Mouse (Mus musculus) midbrain, embryonic 14.5 days (tissue): ENCODE measurements around the gene Csnk2a2. TPM values are rescaled to one million over a fixed set of nuclear protein-coding genes. Genes with fewer than 3 reads are reported as not detected.

ENCODE experiments used
- ATAC-seq: fragments of 200-750 bp; cut with Nextera tagmentation; 2 replicates; pipeline ENCODE4 v1.8.0; 2017; ENCODE audit warnings: moderate number of reproducible peaks, moderate library complexity; ENCODE audit not compliant: low FRiP score, low TSS enrichment
- DNase-seq: peaks from one replicate; pipeline ENCODE4 v3.0.0-alpha.2; 2015
- H3K27ac ChIP-seq: fragments of 300-500 bp; sonication (generic); replicated peaks from 2 replicates; pipeline ENCODE4 v1.5.1; 2014; ENCODE audit warnings: mild to moderate bottlenecking, low read depth, low read length, moderate library complexity
- H3K27me3 ChIP-seq: fragments of 300-500 bp; sonication (generic); 2 replicates; pipeline ENCODE4 v1.6.1; 2014; ENCODE audit warnings: low read length, control low read depth, mixed read lengths; ENCODE audit not compliant: control insufficient read depth, insufficient read depth
- H3K36me3 ChIP-seq: fragments of 300-500 bp; sonication (generic); 2 replicates; pipeline ENCODE4 v1.6.1; 2014; ENCODE audit warnings: low read length, control low read depth; ENCODE audit not compliant: control insufficient read depth, insufficient read depth
- H3K4me1 ChIP-seq: fragments of 300-500 bp; sonication (generic); 2 replicates; pipeline ENCODE4 v1.6.1; 2014; ENCODE audit warnings: mild to moderate bottlenecking, antibody characterized with exemption, low read length, control low read depth; ENCODE audit not compliant: control insufficient read depth, insufficient read depth
- H3K4me2 ChIP-seq: fragments of 300-500 bp; sonication (generic); 2 replicates; pipeline ENCODE4 v1.6.1; 2014; ENCODE audit warnings: mild to moderate bottlenecking, low read length, moderate library complexity
- H3K4me3 ChIP-seq: fragments of 300-500 bp; sonication (generic); replicated peaks from 2 replicates; pipeline ENCODE4 v1.5.1; 2014; ENCODE audit warnings: low read depth, low read length
- H3K9ac ChIP-seq: fragments of 300-500 bp; sonication (generic); replicated peaks from 2 replicates; pipeline ENCODE4 v1.6.1; 2014; ENCODE audit warnings: mild to moderate bottlenecking, low read length, moderate library complexity
- H3K9me3 ChIP-seq: fragments of 300-500 bp; sonication (generic); 2 replicates; pipeline ENCODE4 v1.6.1; 2016; ENCODE audit warnings: low read length, control low read depth, mixed read lengths; ENCODE audit not compliant: control insufficient read depth
- WGBS: fragments of 180-500 bp; shearing (Covaris S2); extraction: QIAGEN DNeasy Blood & Tissue Kit; methylation state at CpG from one replicate; pipeline ENCODE4 v1.1.7; 2014; 5-methylcytosine and 5-hydroxymethylcytosine counted together
- polyA plus RNA-seq: library from polyadenylated mRNA; unstranded; fragments of >200 nt; fragmentation: Nextera tagmentation; extraction: Ambion mirVana; gene quantifications from 2 replicates; pipeline ENCODE4 v1.2.1, GENCODE M21; 2014

The Csnk2a2 gene
- polyA plus RNA-seq, 1 experiment from 2014 or later = 18.8 TPM

- no peaks in the 10 kb centered on the region for H3K36me3 ChIP-seq
- 41% methylated on average over 3 of the region's 3 CpGs for WGBS
These were observed 6.6 kb upstream of the Csnk2a2 start for GRCm38 (mm10) chr8:95496420-95496819.

GRCm38 (mm10) chr8:95495444-95495843 lies 5.6 kb upstream of the Csnk2a2 start:
- no peak for DNase-seq
- 79% methylated on average over 6 of the region's 6 CpGs for WGBS
- H3K4me3 ChIP-seq = no peak overlapping the region
- ATAC-seq = no peak
- no peaks in the 10 kb centered on the region for H3K4me1 ChIP-seq
- no peaks in the 10 kb centered on the region for H3K36me3 ChIP-seq
- no peak overlapping the region for H3K4me2 ChIP-seq
- H3K27me3 ChIP-seq = no peaks in the 10 kb centered on the region
- no peak overlapping the region for H3K27ac ChIP-seq
- no peak overlapping the region for H3K9ac ChIP-seq
- no peaks in the 10 kb centered on the region for H3K9me3 ChIP-seq

More at GRCm38 (mm10) chr8:95496420-95496819, 6.6 kb upstream of the Csnk2a2 start:
- ATAC-seq = no peak
- no peak overlapping the region for H3K4me2 ChIP-seq
- H3K27ac ChIP-seq = no peak overlapping the region
- H3K9me3 ChIP-seq = no peaks in the 10 kb centered on the region
- no peaks in the 10 kb centered on the region for H3K27me3 ChIP-seq
- no peak for DNase-seq
- H3K9ac ChIP-seq = no peak overlapping the region
- H3K4me3 ChIP-seq = no peak overlapping the region
- no peaks in the 10 kb centered on the region for H3K4me1 ChIP-seq

GRCm38 (mm10) chr8:95492057-95492456 lies 2.2 kb upstream of the Csnk2a2 start:
- Histone ChIP-seq H3K4me3 (no peak overlapping the region), H3K9ac (no peak overlapping the region), H3K36me3 (no peaks in the 10 kb centered on the region; the same call in 1 of the 2 replicates), H3K4me2 (no peak overlapping the region), H3K27me3 (no peaks in the 10 kb centered on the region), H3K27ac (no peak overlapping the region), H3K4me1 (peaks cover 8% of the 10 kb centered on the region), H3K9me3 (no peaks in the 10 kb centered on the region)
- 71% methylated on average over 4 of the region's 4 CpGs for WGBS
- no peak for DNase-seq
- no peak for ATAC-seq

GRCm38 (mm10) chr8:95488698-95489332 lies 1.0 kb downstream of the Csnk2a2 start:
- peak overlapping the region; percentile 72 for H3K27ac ChIP-seq
- DNase-seq (peak; percentile 91), ATAC-seq (peak; percentile 93)
- H3K36me3 ChIP-seq = peaks cover 26% of the 10 kb centered on the region
- H3K4me3 ChIP-seq = peak overlapping the region; percentile 82
- H3K4me1 ChIP-seq = peaks cover 8% of the 10 kb centered on the region
- no peaks in the 10 kb centered on the region for H3K27me3 ChIP-seq
- peak overlapping the region; percentile 97 for H3K9ac ChIP-seq
- 2% methylated on average over 38 of the region's 42 CpGs for WGBS
- no peaks in the 10 kb centered on the region for H3K9me3 ChIP-seq
- H3K4me2 ChIP-seq = peak overlapping the region; percentile 91

GRCm38 (mm10) chr8:95487800-95488697 lies 1.8 kb downstream of the Csnk2a2 start:
- peak; percentile 66 for ATAC-seq
- peak overlapping the region; percentile 72 for H3K27ac ChIP-seq
- H3K9ac ChIP-seq = peak overlapping the region; percentile 97
- H3K36me3 ChIP-seq = peaks cover 33% of the 10 kb centered on the region
- H3K9me3 ChIP-seq = no peaks in the 10 kb centered on the region
- DNase-seq = no peak
- H3K4me3 ChIP-seq = peak overlapping the region; percentile 82
- H3K27me3 ChIP-seq = no peaks in the 10 kb centered on the region
- H3K4me1 ChIP-seq = peaks cover 8% of the 10 kb centered on the region
- H3K4me2 ChIP-seq = peak overlapping the region; percentile 91
- WGBS = 1% methylated on average over 82 of the region's 95 CpGs

- 98% methylated on average over 4 of the region's 4 CpGs for WGBS
- Histone ChIP-seq H3K9me3 (no peaks in the 10 kb centered on the region), H3K36me3 (peaks cover 79% of the 10 kb centered on the region), H3K27me3 (no peaks in the 10 kb centered on the region), H3K9ac (no peak overlapping the region), H3K27ac (no peak overlapping the region), H3K4me2 (no peak overlapping the region), H3K4me1 (no peaks in the 10 kb centered on the region), H3K4me3 (no peak overlapping the region)
- DNase-seq = no peak
- ATAC-seq = no peak
These were observed 19.8 kb downstream of the Csnk2a2 start for GRCm38 (mm10) chr8:95470008-95470407.

- no peak for DNase-seq
- no peak overlapping the region for H3K4me2 ChIP-seq
- 97% methylated on average over 3 of the region's 3 CpGs for WGBS
- H3K27me3 ChIP-seq = no peaks in the 10 kb centered on the region
- H3K36me3 ChIP-seq = peaks cover 78% of the 10 kb centered on the region
- ATAC-seq = no peak
- H3K4me1 ChIP-seq = no peaks in the 10 kb centered on the region
- H3K9me3 ChIP-seq = no peaks in the 10 kb centered on the region
- H3K9ac ChIP-seq = no peak overlapping the region
- H3K27ac ChIP-seq = no peak overlapping the region
- H3K4me3 ChIP-seq = no peak overlapping the region
These were observed 20.8 kb downstream of the Csnk2a2 start for GRCm38 (mm10) chr8:95468995-95469394.

GRCm38 (mm10) chr8:95466543-95466942 lies 23.3 kb downstream of the Csnk2a2 start:
- Histone ChIP-seq H3K4me3 (no peak overlapping the region), H3K27ac (no peak overlapping the region), H3K4me2 (no peak overlapping the region), H3K9me3 (no peaks in the 10 kb centered on the region), H3K4me1 (no peaks in the 10 kb centered on the region), H3K36me3 (peaks cover 72% of the 10 kb centered on the region), H3K27me3 (no peaks in the 10 kb centered on the region), H3K9ac (no peak overlapping the region)
- 86% methylated on average over 2 of the region's 2 CpGs for WGBS
- DNase-seq (no peak), ATAC-seq (no peak)
